Mouse (Mus musculus) hindbrain, embryonic 15.5 days (tissue): ENCODE measurements around the gene Nup98. TPM values are rescaled to one million over a fixed set of nuclear protein-coding genes. Genes with fewer than 3 reads are reported as not detected.

Experiments
- ATAC-seq: fragments of 200-750 bp; cut with Nextera tagmentation; 2 replicates; pipeline ENCODE4 v1.8.0; 2017; ENCODE audit warnings: low read depth, moderate number of reproducible peaks, moderate TSS enrichment; ENCODE audit not compliant: low FRiP score
- H3K27ac ChIP-seq: fragments of 300-500 bp; sonication (generic); replicated peaks from 2 replicates; pipeline ENCODE4 v1.5.1; 2015; ENCODE audit warnings: mild to moderate bottlenecking, inconsistent platforms
- H3K27me3 ChIP-seq: fragments of 300-500 bp; sonication (generic); 2 replicates; pipeline ENCODE4 v1.6.1; 2015; ENCODE audit warnings: control low read depth, inconsistent platforms
- H3K36me3 ChIP-seq: fragments of 300-500 bp; sonication (generic); 2 replicates; pipeline ENCODE4 v1.6.1; 2015; ENCODE audit warnings: control low read depth, inconsistent platforms
- H3K4me1 ChIP-seq: fragments of 300-500 bp; sonication (generic); replicated peaks from 2 replicates; pipeline ENCODE4 v1.6.1; 2015; ENCODE audit warnings: control low read depth, inconsistent platforms
- H3K4me2 ChIP-seq: fragments of 300-500 bp; sonication (generic); 2 replicates; pipeline ENCODE4 v1.6.1; 2015; ENCODE audit warnings: moderate library complexity, mild to moderate bottlenecking, inconsistent platforms
- H3K4me3 ChIP-seq: fragments of 300-500 bp; sonication (generic); 2 replicates; pipeline ENCODE4 v1.5.1; 2015; ENCODE audit warnings: mild to moderate bottlenecking, inconsistent platforms
- H3K9ac ChIP-seq: fragments of 300-500 bp; sonication (generic); 2 replicates; pipeline ENCODE4 v1.6.1; 2015; ENCODE audit warnings: inconsistent platforms
- H3K9me3 ChIP-seq: fragments of 300-500 bp; sonication (generic); 2 replicates; pipeline ENCODE4 v1.6.1; 2016; ENCODE audit warnings: control low read depth, inconsistent platforms
- WGBS: fragments of 180-500 bp; shearing (Covaris S2); methylation state at CpG from one replicate; pipeline ENCODE4 v1.1.7; 2015; 5-methylcytosine and 5-hydroxymethylcytosine counted together
- polyA plus RNA-seq: library from polyadenylated mRNA; unstranded; fragments of >200 nt; fragmentation: Nextera tagmentation; extraction: Ambion mirVana; gene quantifications from 2 replicates; pipeline ENCODE4 v1.2.1, GENCODE M21; 2015

The Nup98 gene
- polyA plus RNA-seq, 1 experiment from 2014 or later, result 19.0 TPM

- WGBS, result 93% methylated on average over 26 of the region's 26 CpGs
- ATAC-seq, result no peak
- peaks cover 35% of the 10 kb centered on the region for H3K36me3 ChIP-seq
Observed at GRCm38 (mm10) chr7:102084041-102084696, 125.8 kb downstream of the Nup98 start.

DNA sequence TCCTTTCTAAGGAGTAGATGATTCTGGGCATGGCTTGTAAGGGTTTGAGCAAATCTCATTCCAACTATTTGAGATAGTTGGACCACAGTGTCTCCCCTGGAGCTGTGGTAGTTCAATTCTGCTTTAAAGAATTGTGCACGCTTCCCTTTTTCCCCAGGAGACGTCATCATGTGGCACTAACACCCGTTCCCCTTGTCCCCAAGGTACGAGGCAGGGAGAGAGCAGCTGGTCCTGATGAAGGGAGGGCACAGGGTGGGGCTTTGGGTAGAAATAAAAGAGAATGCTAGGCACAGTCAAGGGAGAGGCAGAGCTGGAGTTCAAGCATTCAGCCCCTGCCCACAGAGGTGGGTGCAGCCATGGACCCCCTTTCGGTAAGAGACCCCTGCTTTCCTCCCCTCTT, 127.2 kb downstream of the Nup98 start, which contains the start of gene Trpc2:
Gene Trpc2, plus strand, starts transcription at position 301 of the 400 bp plus-strand sequence.
- H3K36me3 ChIP-seq, result peaks cover 39% of the 10 kb centered on the region
- 78% methylated on average over 5 of the region's 5 CpGs for WGBS
- no peak for ATAC-seq
- H3K27me3 ChIP-seq, result no peaks in the 10 kb centered on the region
- H3K9me3 ChIP-seq, result no peaks in the 10 kb centered on the region
- H3K4me2 ChIP-seq, result no peak within 1 kb of the TSS
- H3K4me1 ChIP-seq, result no peaks in the 10 kb centered on the region
- no peak within 1 kb of the TSS for H3K4me3 ChIP-seq
- no peak within 1 kb of the TSS for H3K9ac ChIP-seq
- no peak within 1 kb of the TSS for H3K27ac ChIP-seq

More at GRCm38 (mm10) chr7:102084041-102084696, 125.8 kb downstream of the Nup98 start:
- H3K27me3 ChIP-seq, result no peaks in the 10 kb centered on the region
- no peak overlapping the region for H3K9ac ChIP-seq
- H3K27ac ChIP-seq, result no peak overlapping the region
- no peak overlapping the region for H3K4me2 ChIP-seq
- no peak overlapping the region for H3K4me3 ChIP-seq
- no peaks in the 10 kb centered on the region for H3K9me3 ChIP-seq
- H3K4me1 ChIP-seq, result no peaks in the 10 kb centered on the region

DNA sequence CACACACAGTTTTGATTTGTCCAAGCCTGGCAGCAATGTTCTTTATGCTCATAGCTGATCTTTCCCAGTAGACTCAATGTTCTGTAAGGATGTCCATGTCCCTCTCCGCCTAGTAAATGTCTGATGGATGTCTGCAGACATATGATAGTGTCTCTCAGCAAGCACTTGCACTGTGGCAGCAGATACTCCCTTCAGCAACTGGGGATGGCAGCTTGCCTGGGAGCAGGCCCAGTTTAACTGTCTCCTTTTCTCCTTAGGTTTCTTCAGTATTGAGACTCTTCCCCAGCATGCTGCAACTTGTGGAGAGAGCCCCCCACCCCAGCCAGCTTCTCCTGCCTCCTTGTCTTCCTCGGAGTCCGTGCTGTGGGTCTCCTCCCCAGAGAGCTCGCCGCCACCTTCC, 128.2 kb downstream of the Nup98 start:
- Histone ChIP-seq H3K36me3 (peaks cover 44% of the 10 kb centered on the region), H3K4me1 (no peaks in the 10 kb centered on the region), H3K9ac (no peak overlapping the region), H3K4me2 (no peak overlapping the region), H3K27me3 (no peaks in the 10 kb centered on the region), H3K9me3 (no peaks in the 10 kb centered on the region), H3K4me3 (no peak overlapping the region), H3K27ac (no peak overlapping the region)
- ATAC-seq, result no peak
- WGBS, result 96% methylated on average over 5 of the region's 5 CpGs

GRCm38 (mm10) chr7:102080311-102080710, 129.7 kb downstream of the Nup98 start:
- Histone ChIP-seq H3K4me3 (no peak overlapping the region), H3K36me3 (peaks cover 52% of the 10 kb centered on the region), H3K9ac (no peak overlapping the region), H3K4me1 (no peaks in the 10 kb centered on the region), H3K27ac (no peak overlapping the region), H3K9me3 (no peaks in the 10 kb centered on the region), H3K4me2 (no peak overlapping the region), H3K27me3 (no peaks in the 10 kb centered on the region)
- ATAC-seq, result no peak
- 92% methylated on average over 8 of the region's 8 CpGs for WGBS

DNA sequence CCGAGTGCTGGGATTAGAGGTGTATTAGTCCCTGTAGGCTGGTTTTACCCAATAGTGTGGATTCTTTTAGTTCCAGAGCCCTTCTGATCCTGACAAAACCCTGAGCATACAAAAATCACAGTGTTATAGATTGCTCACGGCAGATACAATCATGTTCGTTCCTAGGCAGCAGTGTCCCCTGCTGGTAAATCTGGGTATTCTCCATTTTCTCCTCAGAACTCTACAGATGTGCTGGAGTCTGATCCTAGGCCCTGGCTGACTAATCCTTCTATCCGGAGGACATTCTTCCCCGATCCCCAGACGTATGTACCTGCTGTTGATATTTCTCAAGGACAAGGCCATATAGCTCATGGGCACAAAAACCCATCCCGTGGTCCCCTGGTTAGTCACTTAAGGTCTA, 131.5 kb downstream of the Nup98 start:
- no peak overlapping the region for H3K9ac ChIP-seq
- no peaks in the 10 kb centered on the region for H3K9me3 ChIP-seq

DNA sequence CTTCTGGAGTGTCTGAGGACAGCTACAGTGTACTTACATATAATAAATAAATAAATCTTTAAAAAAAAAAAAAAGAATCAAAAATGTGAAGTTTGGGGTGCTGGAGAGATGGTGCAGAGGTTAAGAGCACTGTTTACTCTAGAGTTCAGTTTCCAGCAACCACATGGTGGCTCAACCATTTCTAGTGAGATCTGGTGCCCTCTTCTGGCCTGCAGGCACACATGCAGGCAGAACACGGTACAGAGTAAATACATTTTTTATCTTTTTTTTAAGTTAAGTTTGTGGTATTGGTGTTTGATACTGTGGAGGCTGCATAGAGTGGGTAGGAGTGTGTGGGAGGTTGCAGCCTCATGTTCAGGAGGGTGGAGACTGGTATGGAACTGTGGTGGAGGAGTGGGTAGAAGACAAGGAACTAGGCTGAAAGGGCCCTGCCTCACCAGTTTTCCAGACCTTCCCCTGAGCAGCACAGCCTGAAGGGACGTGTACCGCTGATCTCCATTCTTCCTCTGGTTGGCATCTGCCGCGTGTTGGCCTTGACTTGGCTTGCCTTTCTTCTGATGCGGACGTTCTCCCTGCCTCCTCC, 133.2 kb downstream of the Nup98 start:
- no peak; the same call in 1 of the 2 replicates for ATAC-seq
- Histone ChIP-seq H3K27me3 (no peaks in the 10 kb centered on the region), H3K4me1 (no peaks in the 10 kb centered on the region), H3K9ac (no peak overlapping the region), H3K27ac (no peak overlapping the region), H3K4me3 (no peak overlapping the region), H3K36me3 (peaks cover 67% of the 10 kb centered on the region), H3K9me3 (no peaks in the 10 kb centered on the region), H3K4me2 (no peak overlapping the region)
- 84% methylated on average over 7 of the region's 7 CpGs for WGBS

More for the DNA sequence above, 131.5 kb downstream of the Nup98 start:
- Histone ChIP-seq H3K4me2 (no peak overlapping the region), H3K36me3 (peaks cover 64% of the 10 kb centered on the region), H3K4me3 (no peak overlapping the region), H3K4me1 (no peaks in the 10 kb centered on the region), H3K27ac (no peak overlapping the region), H3K27me3 (no peaks in the 10 kb centered on the region)
- 79% methylated on average over 7 of the region's 7 CpGs for WGBS
- ATAC-seq, result no peak; the same call in 1 of the 2 replicates

Other genes starting within 250 kb of the Nup98 start
- 4.7 and 5.4 TPM in 2 replicates for gene Il18bp, start 191.5 kb downstream of the Nup98 start, polyA plus RNA-seq
- 34.5 and 35.5 TPM in 2 replicates for gene Rnf121, start 144.7 kb downstream of the Nup98 start, polyA plus RNA-seq
- 26.7 and 28.1 TPM in 2 replicates for gene Xndc1, start 144.7 kb downstream of the Nup98 start, polyA plus RNA-seq
- 0.51 and 0.99 TPM in 2 replicates for gene Xntrpc, start 144.5 kb downstream of the Nup98 start, polyA plus RNA-seq
- 0.81 TPM in 1 of 2 replicates, not detected in the other for gene Trpc2, start 127.1 kb downstream of the Nup98 start, polyA plus RNA-seq
- 0.41 and 0.44 TPM in 2 replicates for gene Art1, start 108.4 kb downstream of the Nup98 start, polyA plus RNA-seq
- gene Art5, start 100.7 kb downstream of the Nup98 start, polyA plus RNA-seq, result 0.17 and 0.28 TPM in 2 replicates
- gene Chrna10, start 93.3 kb downstream of the Nup98 start, polyA plus RNA-seq, result not detected in 2 replicates
- gene Pgap2, start within 50 bp of the Nup98 start, polyA plus RNA-seq, result 59.0 and 64.0 TPM in 2 replicates
- gene Rhog, start 45.9 kb upstream of the Nup98 start, polyA plus RNA-seq, result 20.1 and 20.5 TPM in 2 replicates
- 13.6 and 15.1 TPM in 2 replicates for gene Stim1, start 57.6 kb upstream of the Nup98 start, polyA plus RNA-seq
- 51.4 and 61.4 TPM in 2 replicates for gene Rrm1, start 231.5 kb upstream of the Nup98 start, polyA plus RNA-seq